Mouse (Mus musculus) left cerebral cortex, adult 8-10 months (tissue): ENCODE results near the gene Glrx5. TPM values are rescaled to one million over a fixed set of nuclear protein-coding genes. Genes with fewer than 3 reads are reported as not detected.

Experiments used
- DNase-seq, 2 experiments: peaks; one replicate each; pipeline ENCODE4 v3.0.0; 2022; ENCODE audit warnings: low spot score in 2 of 2
- total RNA-seq, 4 experiments: library from RNA; stranded (reverse); gene quantifications; 2 replicates each; pipeline ENCODE4 v1.2.4; 2022

The Glrx5 gene
- total RNA-seq: 10 to 100 TPM; 41.7 to 50.8 (median 46.0) TPM

GRCm38 (mm10) chr12:105032147-105032831, at the start of gene Glrx5:
TSS of gene Glrx5 (plus strand) at chr12:105032688.
- peak; percentile 97 to 100 for DNase-seq

GRCm38 (mm10) chr12:104983476-104983875, 49.0 kb upstream of the Glrx5 start:
- DNase-seq: no peak

- no peak for DNase-seq
Observed at GRCm38 (mm10) chr12:104985088-104985487, 47.4 kb upstream of the Glrx5 start.

GRCm38 (mm10) chr12:104986001-104986400, 46.5 kb upstream of the Glrx5 start:
- DNase-seq: no peak

- DNase-seq: no peak
Observed at GRCm38 (mm10) chr12:104986781-104987180, 45.7 kb upstream of the Glrx5 start.

- no peak for DNase-seq
Observed at GRCm38 (mm10) chr12:104987936-104988335, 44.6 kb upstream of the Glrx5 start.

- DNase-seq: no peak
Observed at GRCm38 (mm10) chr12:104990741-104991454, 41.6 kb upstream of the Glrx5 start.

GRCm38 (mm10) chr12:104992123-104992741, 40.3 kb upstream of the Glrx5 start:
- DNase-seq: no peak

GRCm38 (mm10) chr12:104992838-104993237, 39.6 kb upstream of the Glrx5 start:
- no peak for DNase-seq

GRCm38 (mm10) chr12:104995259-104995876, 37.1 kb upstream of the Glrx5 start:
- DNase-seq: no peak

GRCm38 (mm10) chr12:104996012-104996728, 36.3 kb upstream of the Glrx5 start:
- DNase-seq: no peak

- DNase-seq: no peak
Observed at GRCm38 (mm10) chr12:104997159-104997558, 35.3 kb upstream of the Glrx5 start.

- DNase-seq: no peak
Observed at GRCm38 (mm10) chr12:104997641-104998293, 34.7 kb upstream of the Glrx5 start.

- DNase-seq: no peak
Observed at GRCm38 (mm10) chr12:104998541-104998940, 33.9 kb upstream of the Glrx5 start.

GRCm38 (mm10) chr12:104999171-104999570, 33.3 kb upstream of the Glrx5 start:
- DNase-seq: no peak

GRCm38 (mm10) chr12:105000487-105001283, 31.8 kb upstream of the Glrx5 start:
- DNase-seq: no peak

GRCm38 (mm10) chr12:105001317-105001716, 31.2 kb upstream of the Glrx5 start:
- DNase-seq: no peak

GRCm38 (mm10) chr12:105002340-105003132, 30.0 kb upstream of the Glrx5 start:
- DNase-seq: no peak

- DNase-seq: no peak
Observed at GRCm38 (mm10) chr12:105003158-105003557, 29.3 kb upstream of the Glrx5 start.
